Mouse (Mus musculus) Patski (cell line): Measurements from ENCODE around the gene Sorbs2. TPM values are rescaled to one million over a fixed set of nuclear protein-coding genes. Genes with fewer than 3 reads are reported as not detected.

Experiments
- ATAC-seq: fragments of 100-300 bp; one replicate; pipeline ENCODE4 v1.8.0; 2021
- CTCF ChIA-PET: fragments of 350-600 bp; sonication (Branson Sonifier 250); formaldehyde crosslinking; loops from one replicate; lab custom pipeline; 2022; ENCODE audit warnings: inconsistent platforms; lab: Charles Lee
- POLR2A ChIA-PET: fragments of 350-600 bp; sonication (Branson Sonifier 250); formaldehyde crosslinking; loops from one replicate; lab custom pipeline; 2022; ENCODE audit warnings: antibody characterized with exemption, inconsistent platforms; lab: Charles Lee
- DNase-seq: peaks from one replicate; pipeline ENCODE4 v3.0.0-alpha.2; 2011; ENCODE audit warnings: low read depth, low spot score
- H3K27me3 ChIP-seq: fragments of 371-371 bp; one replicate; pipeline ENCODE4 v1.5.1; 2021
- CTCF ChIP-seq: fragments of 100-300 bp; IDR thresholded peaks from one replicate; pipeline ENCODE4 v1.5.1; 2021
- in situ Hi-C: fragments of 300-500 bp; cut with MboI; formaldehyde crosslinking; loops from 3 replicates; pipeline ENCODE4 v1.11.1; 2018; ENCODE audit warnings: low pct_unique_long_range_greater_than_20kb, mixed read lengths
- polyA plus RNA-seq: library from polyadenylated mRNA; unstranded; gene quantifications from one replicate; pipeline ENCODE4 v1.2.3, GENCODE M21; 2021

Gene Sorbs2
- polyA plus RNA-seq, result 17.3 TPM

GRCm38 (mm10) chr8:45507634-45508321 is at the start of gene Sorbs2:
Gene Sorbs2 (plus strand): TSS chr8:45507788.
- ChIA-PET CTCF (no interaction called here), POLR2A (no interaction called here)
- in situ Hi-C loops, result no loop called here
- no peaks in the 10 kb centered on the region for H3K27me3 ChIP-seq
- DNase-seq (no peak), ATAC-seq (no peak)
- TF ChIP-seq CTCF, result no peak

GRCm38 (mm10) chr8:45457874-45458273 is 49.7 kb upstream of the Sorbs2 start:
- CTCF ChIA-PET, result no interaction called here
- DNase-seq (no peak), ATAC-seq (no peak)
- peak; percentile 52 for TF ChIP-seq CTCF
- POLR2A ChIA-PET, result no interaction called here
- no peaks in the 10 kb centered on the region for H3K27me3 ChIP-seq
- in situ Hi-C loops, result loop anchor here (10.0 kb wide), 1 partner anchor 357 kb away; no protein-coding TSS in a partner anchor

- CTCF ChIA-PET, result interaction anchor here (1.3 kb wide), 1 partner anchor 10 kb away, joined by 5 read pairs; no protein-coding TSS in a partner anchor
Measured at GRCm38 (mm10) chr8:45469006-45469405, 38.6 kb upstream of the Sorbs2 start.

GRCm38 (mm10) chr8:45469507-45470178 is 37.9 kb upstream of the Sorbs2 start:
- ChIA-PET CTCF (interaction anchor here (1.1 to 1.3 kb wide), 2 partner anchors 10 to 14 kb away, joined by 5 read pairs; no protein-coding TSS in a partner anchor), POLR2A (no interaction called here)
- no peak for TF ChIP-seq CTCF
- DNase-seq (peak; percentile 19), ATAC-seq (no peak)
- in situ Hi-C loops, result no loop called here
- no peaks in the 10 kb centered on the region for H3K27me3 ChIP-seq

More at GRCm38 (mm10) chr8:45469006-45469405, 38.6 kb upstream of the Sorbs2 start:
- in situ Hi-C loops, result no loop called here
- POLR2A ChIA-PET, result no interaction called here
- no peak for TF ChIP-seq CTCF
- DNase-seq, result no peak
- ATAC-seq, result no peak
- H3K27me3 ChIP-seq, result no peaks in the 10 kb centered on the region

- POLR2A ChIA-PET, result no interaction called here
- CTCF ChIA-PET, result no interaction called here
- in situ Hi-C loops, result no loop called here
- DNase-seq (no peak), ATAC-seq (no peak)
- no peaks in the 10 kb centered on the region for H3K27me3 ChIP-seq
- no peak for TF ChIP-seq CTCF
Measured at GRCm38 (mm10) chr8:45480886-45481285, 26.7 kb upstream of the Sorbs2 start.

- DNase-seq (no peak), ATAC-seq (no peak)
- H3K27me3 ChIP-seq, result no peaks in the 10 kb centered on the region
- no peak for TF ChIP-seq CTCF
- POLR2A ChIA-PET, result no interaction called here
- in situ Hi-C loops, result no loop called here
- CTCF ChIA-PET, result no interaction called here
Measured at GRCm38 (mm10) chr8:45486281-45486680, 21.3 kb upstream of the Sorbs2 start.

- no peaks in the 10 kb centered on the region for H3K27me3 ChIP-seq
- ATAC-seq, result no peak
- ChIA-PET POLR2A (no interaction called here), CTCF (no interaction called here)
- in situ Hi-C loops, result no loop called here
- DNase-seq, result no peak
- no peak for TF ChIP-seq CTCF
Measured at GRCm38 (mm10) chr8:45503971-45504370, 3.6 kb upstream of the Sorbs2 start.

- H3K27me3 ChIP-seq, result no peaks in the 10 kb centered on the region
- ATAC-seq (no peak), DNase-seq (no peak)
- POLR2A ChIA-PET, result no interaction called here
- in situ Hi-C loops, result no loop called here
- TF ChIP-seq CTCF, result no peak
- CTCF ChIA-PET, result interaction anchor here (0.8 kb wide), 1 partner anchor 38 kb away, joined by 5 read pairs; no protein-coding TSS in a partner anchor
Measured at GRCm38 (mm10) chr8:45506376-45506775, 1.2 kb upstream of the Sorbs2 start.

- ATAC-seq, result no peak
- no peak for TF ChIP-seq CTCF
- no peaks in the 10 kb centered on the region for H3K27me3 ChIP-seq
- in situ Hi-C loops, result no loop called here
- ChIA-PET CTCF (no interaction called here), POLR2A (no interaction called here)
- DNase-seq, result no peak
Measured at GRCm38 (mm10) chr8:45507277-45507633, 333 bp upstream of the Sorbs2 start.

- CTCF ChIA-PET, result no interaction called here
- POLR2A ChIA-PET, result no interaction called here
- in situ Hi-C loops, result no loop called here
- H3K27me3 ChIP-seq, result no peaks in the 10 kb centered on the region
- no peak for DNase-seq
- no peak for ATAC-seq
- no peak for TF ChIP-seq CTCF
Measured at GRCm38 (mm10) chr8:45508521-45509104, 1.0 kb downstream of the Sorbs2 start.

GRCm38 (mm10) chr8:45512369-45512768 is 4.8 kb downstream of the Sorbs2 start:
- ATAC-seq (no peak), DNase-seq (no peak)
- TF ChIP-seq CTCF, result no peak
- POLR2A ChIA-PET, result no interaction called here
- in situ Hi-C loops, result no loop called here
- CTCF ChIA-PET, result interaction anchor here (0.9 kb wide), 1 partner anchor 23 kb away, joined by 4 read pairs; no protein-coding TSS in a partner anchor
- H3K27me3 ChIP-seq, result no peaks in the 10 kb centered on the region
